Mouse (Mus musculus): ENCODE measurements around the gene 3110040M04Rik.

- peak; percentile 18; the same call in 1 of the 3 replicates for TF ChIP-seq TAL1 (IDR thresholded peaks at IDR 0.05; ENCODE audit: low read length)
- no peak for TF ChIP-seq GATA1 (IDR thresholded peaks at IDR 0.05; ENCODE audit: low read length)
Measured at GRCm38 (mm10) chr1:151177030-151177936, 26.6 kb upstream of the 3110040M04Rik start.

Measured in erythroblast, embryonic 14.5 days (primary cell).